In the genomic region with DNA sequence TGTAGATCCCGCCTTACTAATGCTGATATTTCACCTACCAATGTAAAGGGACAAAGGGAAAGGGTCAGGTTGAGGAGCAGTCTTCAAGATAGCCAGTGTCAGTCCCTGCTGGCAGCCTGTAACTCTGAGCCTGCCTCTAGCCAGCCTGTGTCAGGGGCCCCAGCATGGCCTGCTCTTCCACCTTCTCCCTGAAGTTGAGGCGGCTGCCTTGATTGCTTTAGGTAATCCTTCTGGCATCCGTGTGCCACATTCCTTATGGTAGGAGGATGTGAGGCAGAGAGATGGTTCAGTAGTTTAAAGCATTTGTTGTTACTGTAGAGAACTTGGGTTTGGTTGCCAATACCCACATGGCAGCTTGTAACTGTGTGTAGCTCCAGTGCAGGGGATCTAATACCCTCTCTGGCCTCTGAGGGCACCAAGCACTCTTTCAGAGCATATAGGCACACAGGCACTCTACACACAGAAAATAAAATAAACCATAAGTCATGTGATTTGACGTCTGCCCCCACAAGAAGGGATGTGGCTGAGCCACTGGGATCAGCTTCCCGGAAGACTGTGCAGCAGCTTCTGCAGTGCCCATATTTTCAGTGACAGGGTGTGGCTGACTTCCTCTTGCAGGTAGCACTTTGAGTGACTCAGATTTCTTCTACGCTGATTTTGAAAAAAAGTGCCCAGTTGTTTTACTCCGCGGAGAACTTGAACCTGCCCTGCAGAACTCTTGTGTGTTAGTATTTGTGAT, we compare ENCODE assay signal across 15 mouse cellular contexts.
DNase-seq lines count a peak whose midpoint lies in the region; ATAC-seq lines count a peak whose summit lies in the region.
"Had no signal": no experiment of that assay in that cellular context is flagged by ENCODE, and none has a peak within 500 bp of the region (broad histone marks: within the 10 kb centered on the region; RNA-seq: fewer than 3 reads in every experiment).

No protein-coding gene starts in this region.

- peak; percentile 79 for ATAC-seq in activated CD4-positive, CD25-positive, alpha-beta regulatory T cell, adult 4 months
- ATAC-seq: forebrain, embryonic 13.5 days; midbrain, embryonic 16.5 days had no signal

- DNase-seq in lung, postnatal 4 days = peak; percentile 20 to 32
- DNase-seq in lung, postnatal 14 days = no peak
- peak; percentile 32 to 44 for DNase-seq in natural killer cell, adult 2 months (ENCODE audit: low spot score in 2 of 2)
- DNase-seq in thymus, postnatal 4 days = peak; percentile 54
- no peak for DNase-seq in adrenal gland, postnatal 25 days
- no peak for DNase-seq in kidney, adult 11 months
- DNase-seq: adrenal gland, postnatal 14 days; cerebellum, postnatal 14 days; kidney, postnatal 14 days; liver, embryonic 13.5 days; lung, postnatal 10 days; right cerebral cortex, postnatal 4 days had no signal

Comparison
In these comparisons a context has a peak if more than half of its experiments do, and no peak if none do; other contexts are left out.
1. DNase-seq: peak in lung, postnatal 4 days (2 of 2), natural killer cell, adult 2 months (2 of 2) and thymus, postnatal 4 days (single experiment); none in lung, postnatal 14 days (single experiment), adrenal gland, postnatal 25 days (single experiment) and kidney, adult 11 months (single experiment).